Mouse (Mus musculus) splenic B cell, adult 2 months (primary cell): ENCODE results near the gene Coro7.

ENCODE experiments used
- DNase-seq: peaks from one replicate; pipeline ENCODE4 v3.0.0-alpha.2; 2011; ENCODE audit warnings: low read depth, low spot score
- H3K27me3 ChIP-seq: 2 replicates; pipeline ENCODE4 v1.6.1; 2012; ENCODE audit warnings: mild to moderate bottlenecking, low read length, moderate library complexity, mixed read lengths; ENCODE audit not compliant: control insufficient read depth, poor library complexity, insufficient read depth, severe bottlenecking
- H3K36me3 ChIP-seq: 2 replicates; pipeline ENCODE4 v1.6.1; 2012; ENCODE audit warnings: mild to moderate bottlenecking, low read length, moderate library complexity, mixed read lengths; ENCODE audit not compliant: control insufficient read depth, poor library complexity, insufficient read depth, severe bottlenecking

Coro7 gene

GRCm38 (mm10) chr16:4647651-4648141 lies 31.9 kb downstream of the Coro7 start:
- H3K27me3 ChIP-seq, result no peaks in the 10 kb centered on the region
- peaks cover 15% of the 10 kb centered on the region for H3K36me3 ChIP-seq
- no peak for DNase-seq

GRCm38 (mm10) chr16:4646831-4647230 lies 32.7 kb downstream of the Coro7 start:
- H3K27me3 ChIP-seq, result no peaks in the 10 kb centered on the region
- DNase-seq, result no peak
- peaks cover 13% of the 10 kb centered on the region for H3K36me3 ChIP-seq

- no peak for DNase-seq
- Histone ChIP-seq H3K27me3 (no peaks in the 10 kb centered on the region), H3K36me3 (peaks cover 13% of the 10 kb centered on the region)
Observed at GRCm38 (mm10) chr16:4645867-4646266, 33.7 kb downstream of the Coro7 start.

GRCm38 (mm10) chr16:4643670-4644419 lies 35.7 kb downstream of the Coro7 start:
- peaks cover 10% of the 10 kb centered on the region for H3K36me3 ChIP-seq
- H3K27me3 ChIP-seq, result no peaks in the 10 kb centered on the region
- DNase-seq, result no peak

GRCm38 (mm10) chr16:4642937-4643336 lies 36.6 kb downstream of the Coro7 start:
- Histone ChIP-seq H3K27me3 (no peaks in the 10 kb centered on the region), H3K36me3 (peaks cover 14% of the 10 kb centered on the region; the same call in 1 of the 2 replicates)
- no peak for DNase-seq

GRCm38 (mm10) chr16:4642190-4642589 lies 37.4 kb downstream of the Coro7 start:
- DNase-seq, result no peak
- Histone ChIP-seq H3K27me3 (no peaks in the 10 kb centered on the region), H3K36me3 (peaks cover 9% of the 10 kb centered on the region; the same call in 1 of the 2 replicates)

- peaks cover 9% of the 10 kb centered on the region; the same call in 1 of the 2 replicates for H3K36me3 ChIP-seq
- peak; percentile 51 for DNase-seq
- H3K27me3 ChIP-seq, result no peaks in the 10 kb centered on the region
Observed at GRCm38 (mm10) chr16:4641119-4641838, 38.3 kb downstream of the Coro7 start.

- peaks cover 8% of the 10 kb centered on the region; the same call in 1 of the 2 replicates for H3K36me3 ChIP-seq
- peak; percentile 29 for DNase-seq
Observed at GRCm38 (mm10) chr16:4640267-4641005, 39.1 kb downstream of the Coro7 start.

GRCm38 (mm10) chr16:4639831-4640237 lies 39.7 kb downstream of the Coro7 start, which contains the start of the genes Vasn and Dnaja3:
Gene Vasn (plus strand): TSS chr16:4639941.
Gene Dnaja3 (plus strand): TSS chr16:4639989.
- peak; percentile 49 for DNase-seq
- peaks cover 7% of the 10 kb centered on the region; the same call in 1 of the 2 replicates for H3K36me3 ChIP-seq
- H3K27me3 ChIP-seq, result no peaks in the 10 kb centered on the region

More at GRCm38 (mm10) chr16:4640267-4641005, 39.1 kb downstream of the Coro7 start:
- H3K27me3 ChIP-seq, result no peaks in the 10 kb centered on the region

- Histone ChIP-seq H3K27me3 (no peaks in the 10 kb centered on the region), H3K36me3 (peaks cover 7% of the 10 kb centered on the region; the same call in 1 of the 2 replicates)
- DNase-seq, result no peak
Observed at GRCm38 (mm10) chr16:4638891-4639390, 40.6 kb downstream of the Coro7 start.

GRCm38 (mm10) chr16:4635760-4636159 lies 43.8 kb downstream of the Coro7 start:
- no peak for DNase-seq
- H3K27me3 ChIP-seq, result no peaks in the 10 kb centered on the region
- peaks cover 5% of the 10 kb centered on the region; the same call in 1 of the 2 replicates for H3K36me3 ChIP-seq

GRCm38 (mm10) chr16:4634681-4635080 lies 44.9 kb downstream of the Coro7 start:
- H3K27me3 ChIP-seq, result no peaks in the 10 kb centered on the region
- H3K36me3 ChIP-seq, result peaks cover 6% of the 10 kb centered on the region; the same call in 1 of the 2 replicates
- no peak for DNase-seq

GRCm38 (mm10) chr16:4633661-4634060 lies 45.9 kb downstream of the Coro7 start:
- H3K36me3 ChIP-seq, result peaks cover 10% of the 10 kb centered on the region
- DNase-seq, result no peak
- no peaks in the 10 kb centered on the region for H3K27me3 ChIP-seq

GRCm38 (mm10) chr16:4632050-4632449 lies 47.5 kb downstream of the Coro7 start:
- DNase-seq, result no peak
- peaks cover 8% of the 10 kb centered on the region for H3K36me3 ChIP-seq
- no peaks in the 10 kb centered on the region for H3K27me3 ChIP-seq
